Mouse (Mus musculus) embryo, embryonic 10.5 days (tissue): ENCODE data around the gene Ttbk1.
"Not testable (repeated sequence)": the region's sequence is repeated elsewhere in the genome, so short reads cannot be mapped to it uniquely, and the experiment has no call there.

ENCODE experiments used
- DNase-seq: peaks from one replicate; pipeline ENCODE4 v3.0.0-alpha.2; 2015; ENCODE audit warnings: low spot score

The Ttbk1 gene

DNA sequence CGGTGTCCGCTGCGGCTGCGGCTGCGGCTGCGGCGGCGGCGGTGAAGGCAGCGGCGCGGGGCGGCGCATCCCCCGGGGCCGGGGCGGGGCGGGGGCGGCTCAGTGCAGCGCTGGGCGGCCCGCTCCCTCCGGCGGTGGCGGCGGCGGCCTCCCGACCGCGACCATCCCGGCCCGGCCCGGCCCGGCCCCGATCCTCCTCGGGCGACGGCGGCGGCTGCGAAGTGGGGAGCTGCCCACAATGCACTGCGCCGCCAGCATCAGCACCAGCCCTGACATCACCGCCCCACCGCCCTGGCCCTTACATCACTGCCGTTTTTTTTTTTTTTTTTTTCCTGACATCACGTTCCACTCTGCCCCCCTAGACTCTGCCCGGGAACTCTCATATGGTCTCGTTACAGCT, at the start of gene Ttbk1:
TSS of gene Ttbk1 (minus strand) at position 245 of the 400 bp plus-strand sequence.
- peak; percentile 34 for DNase-seq

DNA sequence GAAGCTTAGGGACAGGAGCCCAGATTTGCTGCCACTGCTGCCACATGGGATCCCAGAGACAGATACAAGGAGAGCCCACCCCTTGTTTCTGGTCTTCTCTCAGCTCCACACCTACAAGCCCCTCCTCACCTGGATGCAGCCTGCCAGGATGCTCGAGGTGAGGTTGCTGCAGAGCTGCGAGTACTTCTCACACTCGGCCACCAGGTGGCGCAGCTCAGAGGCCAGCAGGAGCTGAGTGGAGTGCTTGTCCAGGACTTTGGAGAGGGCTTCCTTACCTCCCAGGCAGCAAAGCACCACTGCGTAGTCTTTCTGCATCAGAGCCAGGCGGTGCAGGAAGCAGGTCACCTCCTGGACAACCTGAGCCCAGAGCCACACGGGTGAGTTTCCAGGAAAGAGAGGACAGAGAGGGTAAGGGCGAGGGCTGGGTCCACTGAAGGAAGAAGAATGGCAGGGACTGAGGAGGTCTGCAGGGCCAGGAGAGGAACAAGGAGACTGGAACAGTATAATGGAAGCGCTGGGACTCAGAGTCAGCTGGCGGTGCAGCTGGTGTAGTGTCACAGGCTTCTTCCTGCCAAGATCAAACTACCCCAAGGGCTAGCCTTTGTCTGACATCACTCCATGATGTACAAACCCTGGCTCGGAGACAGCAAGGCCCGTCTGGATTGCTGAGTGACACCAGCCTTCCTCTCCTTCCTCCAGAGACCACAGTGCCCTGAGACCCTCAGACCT, 38.3 kb upstream of the Ttbk1 start:
- DNase-seq, result peak; percentile 84

DNA sequence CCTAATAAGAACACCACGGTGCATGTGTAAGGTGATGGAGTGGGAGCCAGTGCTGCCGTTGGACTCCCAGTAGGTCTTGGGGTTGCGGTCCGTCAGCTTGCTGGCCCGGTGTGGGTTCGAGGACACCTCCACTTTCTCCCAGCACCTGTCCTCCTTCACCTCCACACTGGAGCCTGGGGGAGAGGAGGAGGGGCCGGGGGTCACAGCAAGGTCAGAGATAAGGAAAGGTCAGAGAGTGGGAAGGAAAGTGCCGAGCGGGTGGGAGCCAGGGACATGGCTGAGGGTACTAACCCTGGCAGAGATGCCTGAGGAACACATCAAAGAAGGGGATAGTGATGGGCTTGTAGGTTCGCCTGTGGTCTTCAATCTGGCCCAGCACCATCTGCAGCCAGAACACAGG, 37.6 kb upstream of the Ttbk1 start:
- no peak for DNase-seq

DNA sequence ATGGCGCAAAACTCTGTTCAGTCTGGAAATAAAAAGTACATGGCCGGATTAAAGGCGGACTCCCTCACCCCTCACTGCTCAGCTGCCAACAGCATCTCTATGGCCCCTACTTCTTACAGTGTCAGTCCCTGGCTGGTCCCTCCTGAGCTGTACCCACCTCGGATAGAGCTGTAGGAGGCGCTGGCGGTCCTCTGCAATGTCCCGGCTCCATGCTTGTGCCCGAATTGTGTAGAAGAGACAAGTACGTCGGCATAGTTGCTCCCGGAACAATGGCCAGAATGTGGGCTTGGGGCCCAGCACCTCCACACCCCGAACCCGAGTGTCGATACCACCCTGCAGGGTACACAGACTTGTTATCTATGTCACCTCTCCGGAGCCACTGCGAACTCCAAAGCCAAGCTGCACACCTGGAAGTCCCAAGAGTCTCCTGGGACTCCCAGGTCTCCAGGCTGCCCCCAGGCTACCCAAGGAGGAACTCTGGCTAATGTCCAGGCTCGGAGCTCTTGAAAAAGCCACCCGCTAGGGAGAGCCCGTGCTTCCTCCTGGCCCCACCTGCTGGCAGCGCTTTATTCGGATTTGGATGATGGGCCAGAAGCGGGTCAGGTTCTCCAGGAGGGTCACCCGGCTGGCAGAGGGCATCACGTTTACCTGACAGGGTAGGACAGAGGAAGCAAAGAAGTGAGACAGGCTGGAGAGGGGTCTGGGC, 34.6 kb upstream of the Ttbk1 start:
- DNase-seq, result peak; percentile 57

- DNase-seq, result no peak
Observed at GRCm38 (mm10) chr17:46521174-46521573, 33.7 kb upstream of the Ttbk1 start.

DNA sequence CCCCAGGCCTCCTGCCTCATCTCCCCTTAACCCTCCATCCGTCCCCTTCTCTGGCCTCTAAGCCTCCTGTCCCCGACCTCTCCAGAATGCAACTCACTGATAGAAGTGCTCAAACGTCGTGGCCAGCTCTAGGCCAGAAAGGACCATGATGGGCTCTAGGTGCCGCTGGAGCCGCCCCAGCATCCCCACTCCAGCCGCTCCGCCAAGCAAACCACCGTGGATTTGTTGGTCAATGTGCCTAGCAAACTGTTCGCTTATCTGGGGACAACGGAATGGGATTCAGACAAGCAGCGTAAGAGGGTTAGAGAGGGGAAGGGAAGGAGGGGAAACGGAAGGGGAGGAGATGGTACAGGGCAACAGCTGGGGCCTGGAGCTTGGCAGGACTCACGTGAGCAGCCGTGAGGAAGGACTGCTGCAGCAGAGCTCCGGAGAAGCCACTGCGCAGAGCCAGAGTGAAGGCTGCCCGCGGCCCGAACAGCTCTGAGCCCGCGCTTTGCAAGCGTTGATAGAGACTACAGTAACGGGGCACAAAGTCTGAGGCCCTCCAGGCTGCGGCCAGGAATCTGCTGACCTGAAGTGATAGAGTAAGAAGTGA, 33.0 kb upstream of the Ttbk1 start:
- peak; percentile 27 for DNase-seq

DNA sequence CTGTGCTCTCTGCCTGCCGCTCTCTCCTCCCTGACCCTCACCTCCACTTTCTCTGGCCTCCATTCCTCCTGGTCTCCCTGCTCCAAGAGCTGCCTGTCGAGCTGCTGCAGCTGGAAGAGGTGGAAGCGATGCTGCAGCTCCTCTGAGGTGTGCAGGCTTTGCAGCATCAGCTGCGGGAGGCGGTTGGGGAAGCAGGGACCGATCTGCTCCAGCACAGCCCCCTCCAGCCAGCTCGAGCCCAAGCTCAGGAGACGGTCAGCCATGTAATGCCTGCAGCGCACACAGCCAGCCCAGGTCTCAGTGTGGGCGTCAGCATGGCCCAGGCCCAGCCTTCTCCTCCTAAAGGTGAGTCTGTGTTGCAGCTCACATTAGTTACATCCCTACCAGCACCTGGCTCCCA, 32.5 kb upstream of the Ttbk1 start:
- no peak for DNase-seq

DNA sequence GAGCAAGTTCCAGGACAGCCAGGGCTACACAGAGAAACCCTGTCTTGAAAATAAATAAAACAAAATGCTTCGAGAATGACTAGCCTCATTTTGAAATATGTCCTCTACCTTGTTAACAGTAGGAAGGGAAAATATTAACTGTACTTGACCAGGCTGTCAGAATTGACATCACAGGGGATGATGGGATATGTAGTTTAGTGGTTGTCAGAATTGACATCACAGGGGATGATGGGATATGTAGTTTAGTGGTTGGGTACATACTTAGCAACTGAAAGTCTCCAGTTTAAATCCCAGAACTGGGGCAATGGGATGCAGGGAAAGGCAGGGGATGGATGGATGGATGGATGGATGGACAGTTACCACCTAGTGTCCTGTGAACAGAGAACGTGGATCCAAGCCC, 25.9 kb upstream of the Ttbk1 start:
- no peak for DNase-seq

DNA sequence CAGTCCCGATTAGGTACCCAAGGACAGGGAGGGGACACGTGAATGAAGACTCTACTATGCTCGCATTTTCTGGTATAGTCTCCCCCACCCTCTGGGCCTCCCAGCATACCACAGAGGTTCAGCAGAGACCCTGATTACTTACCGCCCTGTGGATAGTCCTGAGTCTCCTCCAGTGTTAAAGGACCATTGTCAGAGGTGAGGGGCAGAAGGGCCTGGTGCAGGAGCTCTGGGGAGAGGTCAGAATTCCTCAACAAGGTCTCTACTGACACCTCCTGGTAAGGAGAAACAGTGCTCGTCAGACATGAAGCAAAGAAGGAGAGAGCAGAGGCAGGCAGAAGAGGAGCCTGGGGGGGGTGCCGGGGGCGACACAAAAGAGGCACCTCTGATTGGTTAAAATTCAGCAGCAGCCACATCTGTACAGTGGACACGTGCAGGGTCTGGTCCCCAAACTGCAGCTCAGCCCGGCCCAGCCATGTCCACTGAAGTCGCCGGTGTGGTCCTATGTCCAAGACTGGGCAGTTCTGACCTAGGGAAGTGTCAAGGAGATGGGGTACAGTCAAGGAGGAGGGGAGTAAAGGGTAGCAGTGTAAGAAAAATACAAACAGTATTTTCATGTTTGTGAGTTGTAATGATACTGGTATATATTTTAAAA, 23.7 kb upstream of the Ttbk1 start:
- peak; percentile 74 for DNase-seq

DNA sequence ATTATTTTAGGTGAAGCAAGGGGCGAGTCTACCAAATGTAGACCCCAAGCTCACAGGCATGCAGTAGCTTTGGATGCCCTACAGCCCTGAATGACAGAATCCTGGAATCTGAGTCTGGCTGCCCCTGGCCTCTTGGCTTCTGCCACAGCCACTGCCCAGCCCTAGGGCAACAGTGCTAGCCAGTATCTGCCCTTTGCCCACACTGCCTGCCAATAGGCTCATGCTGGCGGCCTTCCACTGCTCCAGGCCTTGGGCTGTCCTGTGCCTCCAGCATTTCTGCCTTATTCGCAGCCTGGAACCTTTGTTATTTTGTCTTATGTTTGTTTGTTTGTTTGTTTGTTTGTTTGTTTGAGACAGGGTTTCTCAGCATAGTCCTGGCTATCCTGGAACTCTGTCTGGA, 18.1 kb upstream of the Ttbk1 start:
- DNase-seq, result no peak

DNA sequence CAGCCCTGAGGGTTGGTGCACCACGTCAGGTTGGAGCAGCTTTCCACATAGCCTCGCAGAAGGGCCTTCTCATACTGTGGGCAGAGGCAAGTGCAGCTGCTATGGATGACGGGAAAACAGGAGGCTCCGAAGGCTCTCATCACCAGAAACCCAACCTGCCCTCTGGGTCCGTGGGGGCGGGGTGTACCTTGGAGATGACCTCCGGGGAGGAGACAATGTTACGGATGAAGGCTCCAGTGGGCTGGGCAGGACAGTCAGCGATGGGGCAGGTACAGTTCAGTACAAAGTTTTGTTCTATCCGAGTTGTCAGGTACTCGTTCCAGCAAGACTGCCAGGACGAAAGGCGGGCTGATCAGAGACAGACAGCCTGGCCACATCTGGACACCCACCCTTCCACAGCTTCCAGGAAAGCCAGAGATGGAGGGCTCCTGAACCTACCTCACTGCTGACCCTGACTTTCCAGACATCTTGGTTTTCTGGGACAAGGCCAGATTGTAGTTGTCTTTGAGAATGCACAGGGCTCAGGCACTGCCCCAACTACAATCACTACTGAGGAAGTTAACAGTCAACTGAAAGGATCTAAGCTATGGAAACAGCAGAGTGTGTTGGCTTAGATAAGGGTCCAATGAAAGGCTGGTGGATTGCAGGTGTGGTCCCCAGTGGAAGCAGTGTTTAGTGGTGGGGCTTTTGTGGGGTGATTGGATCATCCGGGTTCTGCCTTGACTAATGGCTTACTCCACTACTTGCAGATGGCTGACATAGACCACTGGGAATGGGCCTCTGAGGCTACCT, 16.6 kb upstream of the Ttbk1 start:
- DNase-seq, result no peak

DNA sequence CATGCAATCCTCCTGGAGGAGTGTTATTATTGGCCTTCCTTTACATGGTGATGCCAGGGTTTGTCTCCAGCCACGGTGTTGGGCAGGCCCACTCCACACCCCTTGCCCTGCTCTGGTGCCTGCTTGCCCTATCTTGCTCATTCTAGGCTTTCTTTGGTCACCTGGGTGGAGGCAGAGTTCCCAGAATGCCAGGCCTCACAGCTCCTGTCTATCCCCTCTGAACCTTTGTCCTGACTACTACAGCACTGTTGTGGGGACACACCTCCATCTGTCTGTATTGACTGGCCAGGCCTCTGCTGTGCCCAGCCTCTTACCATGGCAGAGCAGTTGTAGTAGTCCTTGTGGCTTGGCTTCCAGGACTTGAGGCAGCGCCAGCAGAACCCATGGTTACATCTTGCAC, 15.3 kb upstream of the Ttbk1 start:
- no peak for DNase-seq

DNA sequence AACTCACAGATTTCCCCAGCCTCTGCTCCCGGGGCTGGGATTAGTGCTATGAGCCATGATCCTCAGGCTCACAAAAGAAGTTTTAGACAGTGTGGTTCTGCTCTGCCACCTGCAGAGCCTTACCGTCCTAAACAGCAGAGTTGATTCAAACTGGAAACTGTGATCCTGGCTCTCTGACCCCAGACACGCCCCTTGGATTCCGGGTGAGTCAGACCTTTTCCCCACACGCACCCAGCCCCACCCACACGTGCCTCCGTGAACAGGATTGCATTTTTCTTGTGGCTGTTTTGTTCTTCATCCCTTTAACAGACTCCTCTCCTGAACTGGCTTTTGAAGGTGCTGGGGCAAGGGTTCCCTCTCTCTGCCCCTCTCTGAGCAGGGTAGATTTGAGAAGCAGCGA, 10.5 kb upstream of the Ttbk1 start:
- no peak for DNase-seq

GRCm38 (mm10) chr17:46496623-46497434, 9.4 kb upstream of the Ttbk1 start, which contains the start of gene Dnph1:
TSS of gene Dnph1 (plus strand) at chr17:46496711.
- DNase-seq, result peak; percentile 94

GRCm38 (mm10) chr17:46496081-46496480, 8.6 kb upstream of the Ttbk1 start:
- DNase-seq, result not testable (repeated sequence)

DNA sequence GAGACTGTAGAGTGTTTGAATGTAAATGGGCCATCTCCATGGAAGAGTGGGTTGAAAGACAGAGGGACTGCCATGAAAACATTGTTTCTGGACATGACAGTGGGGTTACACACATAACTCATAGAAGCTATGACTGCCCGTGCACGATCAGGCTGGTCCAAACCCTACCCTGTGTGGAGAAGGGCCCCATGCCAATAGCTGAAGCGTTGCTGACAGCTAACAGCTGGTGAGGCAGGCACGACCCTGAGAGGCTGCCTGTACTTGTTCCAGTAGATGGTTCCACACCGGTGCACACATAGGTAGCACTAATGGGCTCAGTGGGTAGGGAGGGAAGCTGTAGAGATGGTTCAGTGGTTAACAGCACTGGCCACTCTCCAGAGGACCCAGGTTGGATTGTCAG, 8.0 kb upstream of the Ttbk1 start:
- no peak for DNase-seq

DNA sequence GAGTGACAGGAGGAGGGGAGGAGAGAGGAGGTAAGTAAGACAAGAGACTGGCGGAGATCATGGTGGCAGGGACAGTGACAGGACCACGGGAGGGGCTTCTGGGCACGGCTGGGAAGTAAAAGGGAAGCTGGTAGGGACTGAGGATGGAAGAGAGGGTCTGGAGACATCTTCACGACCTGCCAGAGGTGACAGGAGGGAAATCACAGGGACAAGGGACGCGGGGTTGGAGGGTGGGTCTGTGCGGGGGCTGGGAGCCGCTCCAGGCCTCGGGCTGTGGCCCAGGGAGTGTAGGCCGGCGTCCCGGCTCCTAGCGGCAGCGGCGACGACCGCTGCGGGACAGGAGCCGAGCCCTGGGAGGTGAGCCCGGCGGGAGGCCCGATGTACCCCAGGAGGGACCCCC, 480 bp downstream of the Ttbk1 start:
- DNase-seq, result no peak

DNA sequence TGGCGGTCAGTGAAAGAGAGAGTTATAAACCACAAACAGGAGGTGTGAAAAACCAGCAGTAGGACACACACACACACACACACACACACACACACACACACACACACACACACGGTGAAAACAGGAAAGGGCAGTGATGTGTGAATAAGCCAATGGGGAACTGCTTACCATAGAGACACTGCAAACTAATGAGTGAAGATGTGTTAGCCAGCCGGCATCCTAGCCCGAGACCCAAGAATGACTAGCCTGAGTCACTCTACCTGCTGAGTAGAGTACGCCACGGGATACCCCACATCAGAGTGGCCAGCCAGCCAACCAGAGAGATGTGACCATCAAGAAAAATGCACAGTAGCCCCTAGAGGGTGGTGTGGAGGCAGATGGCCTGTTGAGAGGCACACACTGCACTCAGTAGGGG, 3.0 kb downstream of the Ttbk1 start:
- DNase-seq, result peak; percentile 36

- peak; percentile 56 for DNase-seq
Observed at GRCm38 (mm10) chr17:46484021-46484431, 3.4 kb downstream of the Ttbk1 start.

DNA sequence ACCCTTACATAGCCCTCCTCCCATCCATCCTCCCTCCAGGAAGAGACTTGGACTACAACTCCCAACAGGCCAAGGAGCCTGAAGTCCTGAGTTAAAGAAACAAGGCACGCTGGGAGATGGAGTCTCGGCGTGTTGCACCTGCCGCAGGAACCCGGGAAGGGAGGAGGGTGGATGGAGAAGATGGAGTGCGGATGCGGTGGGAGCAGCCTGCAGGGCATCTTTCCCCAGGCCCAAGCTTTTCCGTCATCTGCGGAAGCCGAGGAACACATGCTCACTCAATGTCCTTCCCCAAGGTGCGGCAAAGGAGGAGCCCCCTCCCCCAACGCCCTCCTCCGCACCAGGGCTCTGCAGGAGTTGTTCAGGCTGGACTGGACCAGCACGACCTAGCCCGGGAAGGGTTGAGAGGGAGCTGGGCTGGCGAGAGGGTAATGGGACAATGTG, 3.9 kb downstream of the Ttbk1 start:
- peak; percentile 79 for DNase-seq

- no peak for DNase-seq
Observed at GRCm38 (mm10) chr17:46477286-46477685, 10.2 kb downstream of the Ttbk1 start.
